Mouse (Mus musculus): Measurements from ENCODE around the gene Mfsd13b. TPM values are rescaled to one million over a fixed set of nuclear protein-coding genes. Genes with fewer than 3 reads are reported as not detected.
"Not testable (repeated sequence)": the region's sequence is repeated elsewhere in the genome, so short reads cannot be mapped to it uniquely, and the experiment has no call there.

Gene Mfsd13b
- total and polyA plus RNA-seq, 3 experiments, result not detected

DNA sequence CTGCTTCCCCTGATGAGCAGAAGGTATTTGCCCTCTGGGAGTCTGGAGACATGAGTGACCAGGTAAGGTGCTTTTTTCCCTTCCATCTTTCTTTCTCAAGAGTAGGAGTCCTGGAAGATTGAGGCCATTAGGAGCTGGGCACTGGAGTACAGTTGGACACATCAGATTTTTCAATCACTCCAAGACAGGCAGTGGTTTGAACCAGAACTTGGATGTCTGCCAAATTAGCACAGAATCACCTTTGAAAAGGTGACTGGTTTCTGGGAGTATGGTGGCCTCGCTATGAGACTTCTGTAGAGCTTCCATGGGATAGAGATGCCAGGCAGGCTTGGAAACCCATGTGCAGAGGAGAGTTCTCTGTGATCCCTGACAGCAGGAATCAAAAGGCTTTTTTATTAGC is 39.8 kb upstream of the Mfsd13b start:
- H3K9ac ChIP-seq (ENCODE audit: insufficient read depth, low read depth), result no peak overlapping the region
- H3K4me2 ChIP-seq (ENCODE audit: insufficient read depth, low read depth, poor library complexity, severe bottlenecking), result no peak overlapping the region
- no peaks in the 10 kb centered on the region for H3K27me3 ChIP-seq (replicated peaks)
- H3K9me3 ChIP-seq (replicated peaks; ENCODE audit: low read length), result no peaks in the 10 kb centered on the region
- H3K79me2 ChIP-seq (replicated peaks; ENCODE audit: control insufficient read depth, extremely low read depth, insufficient read depth, poor library complexity, severe bottlenecking), result no peaks in the 10 kb centered on the region
- no peak for DNase-seq (ENCODE audit: extremely low read depth)
- no peak overlapping the region for H3K27ac ChIP-seq (ENCODE audit: insufficient read depth, low read depth)
- in situ Hi-C loops (cut with MboI; ENCODE audit: low pct_ligation_motif_present, low pct_unique_long_range_greater_than_20kb, low sequenced_read_pairs), result no loop called here
- H3K4me1 ChIP-seq (ENCODE audit: control insufficient read depth in 1 of 2, insufficient read depth in 2 of 2), result no peaks in the 10 kb centered on the region
- TF ChIP-seq ZMIZ1 (IDR thresholded peaks at IDR 0.05; ENCODE audit: low read depth, low read length) (no peak), E2F4 (IDR thresholded peaks at IDR 0.05; ENCODE audit: insufficient replicate concordance, low read depth, low read length) (no peak), MAZ (IDR thresholded peaks at IDR 0.05; ENCODE audit: low read depth, low read length) (no peak), MEF2A (IDR thresholded peaks at IDR 0.05; ENCODE audit: borderline replicate concordance, low read depth, low read length) (no peak), SMC3 (IDR thresholded peaks at IDR 0.05; ENCODE audit: low read depth, low read length) (no peak), MXI1 (IDR thresholded peaks at IDR 0.05; ENCODE audit: low read depth, low read length) (no peak), ZNF384 (IDR thresholded peaks at IDR 0.05; ENCODE audit: low read depth, low read length) (no peak)
- dilution Hi-C loops (cut with MboI; ENCODE audit: extremely low pct_ligation_motif_present, extremely low pct_unique_long_range_greater_than_20kb, low sequenced_read_pairs), result no loop called here
- no peak overlapping the region for H3K4me3 ChIP-seq (replicated peaks in 1 of 3; ENCODE audit: low read depth in 2 of 3, low read length in 2 of 3, poor library complexity in 1 of 3)
- H3K36me3 ChIP-seq (replicated peaks in 1 of 2; ENCODE audit: control insufficient read depth in 1 of 2, insufficient read depth in 1 of 2, low read length in 1 of 2), result peaks cover 70 to 92% of the 10 kb centered on the region in 2 experiments

GRCm38 (mm10) chr7:120943936-120944509 is 38.3 kb upstream of the Mfsd13b start:
- H3K27ac ChIP-seq (ENCODE audit: insufficient read depth, low read depth), result no peak overlapping the region
- H3K79me2 ChIP-seq (replicated peaks; ENCODE audit: control insufficient read depth, extremely low read depth, insufficient read depth, poor library complexity, severe bottlenecking), result no peaks in the 10 kb centered on the region
- no peaks in the 10 kb centered on the region for H3K9me3 ChIP-seq (replicated peaks; ENCODE audit: low read length)
- dilution Hi-C loops (cut with MboI; ENCODE audit: extremely low pct_ligation_motif_present, extremely low pct_unique_long_range_greater_than_20kb, low sequenced_read_pairs), result no loop called here
- H3K4me2 ChIP-seq (ENCODE audit: insufficient read depth, low read depth, poor library complexity, severe bottlenecking), result no peak overlapping the region
- no peaks in the 10 kb centered on the region for H3K4me1 ChIP-seq (ENCODE audit: control insufficient read depth in 1 of 2, insufficient read depth in 2 of 2)
- TF ChIP-seq MAX (IDR thresholded peaks at IDR 0.05; ENCODE audit: low read length), result no peak
- no peak for TF ChIP-seq BHLHE40 (IDR thresholded peaks at IDR 0.05; ENCODE audit: low read depth, low read length)
- TF ChIP-seq POLR2AphosphoS2 (IDR thresholded peaks at IDR 0.05; ENCODE audit: low read depth, low read length), result no peak
- no peak for TF ChIP-seq NELFE (IDR thresholded peaks at IDR 0.05; ENCODE audit: low read depth, low read length)
- no peak for TF ChIP-seq CHD1 (IDR thresholded peaks at IDR 0.05; ENCODE audit: low read depth, low read length)
- no peak for TF ChIP-seq TBP (conservative IDR thresholded peaks at IDR 0.05; ENCODE audit: low read depth, low read length)
- H3K27me3 ChIP-seq (replicated peaks), result no peaks in the 10 kb centered on the region
- DNase-seq (ENCODE audit: extremely low read depth), result no peak
- H3K9ac ChIP-seq (ENCODE audit: insufficient read depth, low read depth), result no peak overlapping the region
- H3K4me3 ChIP-seq (replicated peaks in 1 of 3; ENCODE audit: low read depth in 2 of 3, low read length in 2 of 3, poor library complexity in 1 of 3), result no peak overlapping the region
- peaks cover 58 to 89% of the 10 kb centered on the region in 2 experiments for H3K36me3 ChIP-seq (replicated peaks in 1 of 2; ENCODE audit: control insufficient read depth in 1 of 2, insufficient read depth in 1 of 2, low read length in 1 of 2)
- in situ Hi-C loops (cut with MboI; ENCODE audit: low pct_ligation_motif_present, low pct_unique_long_range_greater_than_20kb, low sequenced_read_pairs), result no loop called here

DNA sequence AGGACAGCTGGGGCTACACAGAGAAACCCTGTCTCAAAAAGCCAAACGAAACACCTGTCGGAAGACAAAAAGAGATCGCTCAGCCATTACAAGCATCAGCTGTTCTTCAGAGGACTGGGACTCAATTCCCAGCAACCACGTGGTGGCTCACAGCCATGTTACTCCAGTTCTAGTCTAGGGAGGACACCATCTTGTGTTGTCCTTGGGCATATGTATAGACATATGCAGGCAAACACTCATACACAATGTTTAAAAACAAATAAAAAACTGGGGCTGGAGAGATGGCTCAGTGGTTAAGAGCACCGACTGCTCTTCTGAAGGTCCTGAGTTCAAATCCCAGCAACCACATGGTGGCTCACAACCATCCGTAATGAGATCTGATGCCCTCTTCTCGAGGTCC is 28.7 kb upstream of the Mfsd13b start:
- in situ Hi-C loops (cut with MboI; ENCODE audit: low pct_ligation_motif_present, low pct_unique_long_range_greater_than_20kb, low sequenced_read_pairs); dilution Hi-C loops (cut with MboI; ENCODE audit: extremely low pct_ligation_motif_present, extremely low pct_unique_long_range_greater_than_20kb, low sequenced_read_pairs): not testable (repeated sequence)

More for the DNA sequence above, 28.7 kb upstream of the Mfsd13b start:
- peaks cover 13 to 41% of the 10 kb centered on the region in 2 experiments for H3K36me3 ChIP-seq (replicated peaks in 1 of 2; ENCODE audit: control insufficient read depth in 1 of 2, insufficient read depth in 1 of 2, low read length in 1 of 2)
- H3K9me3 ChIP-seq (replicated peaks; ENCODE audit: low read length); DNase-seq (ENCODE audit: extremely low read depth); H3K4me3 ChIP-seq (replicated peaks in 1 of 3; ENCODE audit: low read depth in 2 of 3, low read length in 2 of 3, poor library complexity in 1 of 3); H3K79me2 ChIP-seq (replicated peaks; ENCODE audit: control insufficient read depth, extremely low read depth, insufficient read depth, poor library complexity, severe bottlenecking); H3K27ac ChIP-seq (ENCODE audit: insufficient read depth, low read depth); H3K9ac ChIP-seq (ENCODE audit: insufficient read depth, low read depth); H3K27me3 ChIP-seq (replicated peaks); H3K4me2 ChIP-seq (ENCODE audit: insufficient read depth, low read depth, poor library complexity, severe bottlenecking): not testable (repeated sequence)
- peaks cover 0 to 15% of the 10 kb centered on the region in 2 experiments; a peak in 2 of 4 replicates for H3K4me1 ChIP-seq (ENCODE audit: control insufficient read depth in 1 of 2, insufficient read depth in 2 of 2)
- peak; percentile 85 for TF ChIP-seq TBP (conservative IDR thresholded peaks at IDR 0.05; ENCODE audit: low read depth, low read length)

Data from CH12.LX (cell line).